Mouse (Mus musculus) stomach, embryonic 16.5 days (tissue): ENCODE measurements at regions not wholly inside any gene's neighbourhood (a gene's known extent, or its start where the extent isn't known, plus 50 kb on each side); places are given as distances from the start of the nearest gene placed in this dataset.
A peak's percentile ranks its signal among the peaks of the same experiment; 100 is the strongest.

Source experiments
- ATAC-seq: fragments of 200-750 bp; cut with Nextera tagmentation; 2 replicates; pipeline ENCODE4 v1.8.0; 2017; ENCODE audit warnings: moderate number of reproducible peaks, moderate TSS enrichment; ENCODE audit not compliant: insufficient read depth, low FRiP score
- H3K27ac ChIP-seq: fragments of 300-500 bp; sonication (generic); 2 replicates; pipeline ENCODE4 v1.5.1; 2014; ENCODE audit warnings: low read length
- H3K27me3 ChIP-seq: fragments of 300-500 bp; sonication (generic); 2 replicates; pipeline ENCODE4 v1.6.1; 2014; ENCODE audit warnings: low read length, control low read depth, mixed read lengths; ENCODE audit not compliant: control insufficient read depth, insufficient read depth
- H3K36me3 ChIP-seq: fragments of 300-500 bp; sonication (generic); 2 replicates; pipeline ENCODE4 v1.6.1; 2014; ENCODE audit warnings: low read length; ENCODE audit not compliant: control insufficient read depth, insufficient read depth
- H3K4me1 ChIP-seq: fragments of 300-500 bp; sonication (generic); 2 replicates; pipeline ENCODE4 v1.6.1; 2014; ENCODE audit warnings: low read length, control low read depth, mixed read lengths; ENCODE audit not compliant: control insufficient read depth, insufficient read depth
- H3K4me2 ChIP-seq: fragments of 300-500 bp; sonication (generic); 2 replicates; pipeline ENCODE4 v1.6.1; 2014; ENCODE audit warnings: low read depth, low read length, mixed read lengths
- H3K4me3 ChIP-seq: fragments of 300-500 bp; sonication (generic); replicated peaks from 2 replicates; pipeline ENCODE4 v1.5.1; 2014; ENCODE audit warnings: mild to moderate bottlenecking, low read length
- H3K9ac ChIP-seq: fragments of 300-500 bp; sonication (generic); 2 replicates; pipeline ENCODE4 v1.6.1; 2014; ENCODE audit warnings: low read length
- H3K9me3 ChIP-seq: fragments of 300-500 bp; sonication (generic); replicated peaks from 2 replicates; pipeline ENCODE4 v1.6.1; 2016; ENCODE audit warnings: low read length, control low read depth; ENCODE audit not compliant: control insufficient read depth
- WGBS: fragments of 180-500 bp; shearing (Covaris S2); extraction: QIAGEN DNeasy Blood & Tissue Kit; methylation state at CpG from one replicate; pipeline ENCODE4 v1.1.7; 2014; 5-methylcytosine and 5-hydroxymethylcytosine counted together

DNA sequence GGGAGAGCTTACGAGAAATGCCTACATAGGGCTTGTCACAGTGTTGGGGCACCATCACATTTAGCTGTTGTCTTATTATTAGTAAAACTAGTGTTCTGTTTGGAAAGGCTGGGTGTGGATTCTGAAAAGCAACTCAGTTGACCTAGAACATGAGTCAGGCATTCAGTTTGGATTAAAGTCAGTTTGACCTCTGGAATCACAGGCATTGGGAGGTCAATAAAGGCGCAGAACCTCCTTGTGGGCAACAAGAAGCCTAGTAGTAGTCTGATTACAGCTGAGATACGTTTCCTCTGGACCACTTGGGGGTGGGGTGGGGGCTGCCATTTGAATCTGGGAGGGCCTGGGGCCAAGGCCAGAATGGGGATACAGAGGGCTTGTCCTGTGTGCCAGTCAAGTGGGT is 52.1 kb upstream of the Map3k1 start:
- Histone ChIP-seq H3K36me3 (no peaks in the 10 kb centered on the region), H3K4me3 (no peak overlapping the region), H3K27me3 (no peaks in the 10 kb centered on the region), H3K4me1 (no peaks in the 10 kb centered on the region), H3K9ac (no peak overlapping the region), H3K9me3 (0 out of 2 replicates have a peak, but pooled peaks cover 2% of the 10 kb centered on the region), H3K27ac (no peak overlapping the region), H3K4me2 (no peak overlapping the region)
- no peak for ATAC-seq
- 76% methylated on average over 3 of the region's 3 CpGs for WGBS

DNA sequence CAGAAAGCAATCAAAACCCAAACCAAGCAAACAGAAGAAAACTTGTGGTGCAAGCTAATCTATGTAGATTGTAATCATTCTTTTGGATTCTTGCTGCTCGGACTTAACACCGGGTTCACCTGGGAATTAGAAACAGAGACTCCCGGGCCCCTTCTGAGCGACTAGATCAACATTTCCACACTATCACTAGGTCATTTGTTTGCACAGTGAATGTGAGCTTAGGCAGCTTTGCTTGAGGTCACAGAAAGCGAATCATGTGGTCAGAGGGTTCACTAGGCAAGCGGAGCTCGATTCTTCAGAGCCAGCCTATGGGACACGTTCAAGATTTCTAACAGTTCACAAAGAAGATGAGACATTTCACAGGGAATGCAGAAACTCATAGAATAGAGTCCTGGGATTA is 53.5 kb upstream of the Map3k1 start:
- Histone ChIP-seq H3K9ac (no peak overlapping the region), H3K4me3 (no peak overlapping the region), H3K27ac (no peak overlapping the region), H3K4me1 (no peaks in the 10 kb centered on the region), H3K36me3 (no peaks in the 10 kb centered on the region), H3K9me3 (0 out of 2 replicates have a peak, but pooled peaks cover 2% of the 10 kb centered on the region), H3K4me2 (no peak overlapping the region), H3K27me3 (no peaks in the 10 kb centered on the region)
- peak; percentile 74; the same call in 1 of the 2 replicates for ATAC-seq
- WGBS = 61% methylated on average over 8 of the region's 8 CpGs

DNA sequence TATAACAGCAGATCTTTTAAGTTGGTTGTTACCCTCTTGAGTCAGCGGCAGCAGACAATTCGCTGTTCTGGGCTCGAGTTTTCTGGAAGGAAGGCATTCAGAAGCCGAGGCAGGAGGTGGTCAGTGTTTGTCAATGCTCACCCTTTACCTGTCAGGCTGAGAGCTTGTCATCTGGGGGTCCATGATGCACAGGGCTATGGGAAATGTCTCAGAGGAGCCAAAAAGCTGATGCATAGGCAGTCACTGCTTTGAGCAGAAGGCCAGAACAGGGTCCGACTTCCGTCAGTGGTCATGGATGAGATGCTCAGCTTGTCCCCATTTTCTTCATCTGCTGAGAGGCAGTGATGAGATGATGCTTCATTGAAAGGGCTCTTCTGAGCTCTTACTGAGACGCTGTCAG is 57.2 kb upstream of the Map3k1 start:
- no peaks in the 10 kb centered on the region for H3K27me3 ChIP-seq
- WGBS = 97% methylated on average over 7 of the region's 7 CpGs

DNA sequence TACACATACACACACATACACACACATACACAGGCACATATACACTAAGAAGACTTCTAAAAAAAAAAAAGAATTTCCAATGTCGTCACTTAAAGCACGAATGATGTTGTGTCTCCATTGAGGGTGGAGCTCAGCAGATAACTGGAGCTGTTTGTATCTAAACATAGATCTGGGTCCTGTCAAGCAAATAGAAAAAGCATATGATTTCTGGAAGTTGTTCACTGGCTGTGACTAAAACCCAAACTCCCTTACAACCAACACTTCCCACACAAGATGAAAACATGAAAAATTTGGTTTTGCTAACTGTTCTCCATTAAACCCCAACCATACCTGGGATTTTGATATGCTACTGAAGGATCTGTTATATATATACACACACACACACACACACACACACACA is 58.5 kb upstream of the Map3k1 start:
- no peaks in the 10 kb centered on the region for H3K9me3 ChIP-seq
- ATAC-seq = no peak
- H3K27me3 ChIP-seq = no peaks in the 10 kb centered on the region
- no peaks in the 10 kb centered on the region for H3K36me3 ChIP-seq
- WGBS = 84% methylated on average over 2 of the region's 2 CpGs
- H3K4me2 ChIP-seq = no peak overlapping the region
- H3K4me1 ChIP-seq = peaks cover 21% of the 10 kb centered on the region
- H3K27ac ChIP-seq = no peak overlapping the region
- no peak overlapping the region for H3K9ac ChIP-seq
- no peak overlapping the region for H3K4me3 ChIP-seq

More for the DNA sequence above, 57.2 kb upstream of the Map3k1 start:
- Histone ChIP-seq H3K36me3 (no peaks in the 10 kb centered on the region), H3K4me3 (no peak overlapping the region), H3K4me1 (peaks cover 21% of the 10 kb centered on the region), H3K9me3 (no peaks in the 10 kb centered on the region), H3K4me2 (no peak overlapping the region), H3K9ac (no peak overlapping the region), H3K27ac (no peak overlapping the region)
- no peak for ATAC-seq

DNA sequence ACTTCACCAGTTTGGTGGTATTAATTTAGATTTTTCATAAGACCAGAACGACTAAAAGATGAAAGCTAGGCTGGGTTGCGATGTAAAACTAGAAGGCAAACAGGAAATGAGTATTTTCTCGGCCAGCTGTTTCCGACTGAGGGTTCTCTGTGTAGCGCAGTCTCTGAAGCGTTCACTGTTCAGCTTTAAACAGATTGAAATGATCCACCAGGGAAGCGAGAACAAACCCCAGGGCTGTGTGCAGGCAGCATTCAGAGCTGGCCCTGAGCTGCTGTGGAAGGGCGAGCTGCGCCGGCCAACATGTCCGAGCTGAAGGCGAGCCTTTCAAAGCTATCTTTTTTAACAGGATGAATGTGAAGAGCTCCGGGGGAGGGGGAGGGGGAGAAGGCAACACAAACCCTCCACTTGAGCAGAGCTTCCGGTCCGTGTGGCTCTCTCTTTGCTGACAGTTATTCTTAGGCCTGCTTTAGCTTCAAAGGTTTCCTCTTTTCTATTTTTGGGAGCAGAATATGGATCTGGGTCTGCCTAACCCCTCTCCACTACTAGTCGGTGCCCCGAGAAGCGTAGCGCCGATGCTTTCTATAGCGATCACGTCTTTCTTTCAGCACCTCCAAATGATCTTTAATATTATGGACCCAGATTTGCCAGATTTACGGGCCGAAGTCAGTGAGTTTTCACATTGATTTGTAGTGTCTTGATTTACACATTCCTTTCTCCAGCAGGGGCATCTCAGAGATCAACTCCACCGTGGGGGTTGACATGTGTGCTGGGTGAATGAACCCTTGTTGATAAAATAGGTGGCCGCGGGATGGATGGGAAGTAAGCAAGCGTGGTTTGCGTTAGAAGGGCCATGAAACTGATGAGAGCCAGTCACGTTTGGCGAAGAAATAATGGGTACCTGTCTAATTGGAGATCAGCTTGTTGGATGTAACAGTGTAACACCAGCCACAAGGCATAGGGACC is 59.3 kb upstream of the Map3k1 start:
- 32% methylated on average over 31 of the region's 31 CpGs for WGBS
- Histone ChIP-seq H3K4me1 (peaks cover 21% of the 10 kb centered on the region), H3K4me3 (peak overlapping the region; percentile 3), H3K9me3 (no peaks in the 10 kb centered on the region), H3K4me2 (peak overlapping the region; percentile 30), H3K36me3 (no peaks in the 10 kb centered on the region), H3K27me3 (no peaks in the 10 kb centered on the region), H3K9ac (peak overlapping the region; percentile 32; the same call in 1 of the 2 replicates), H3K27ac (peak overlapping the region; percentile 28)
- peak; percentile 63 for ATAC-seq

DNA sequence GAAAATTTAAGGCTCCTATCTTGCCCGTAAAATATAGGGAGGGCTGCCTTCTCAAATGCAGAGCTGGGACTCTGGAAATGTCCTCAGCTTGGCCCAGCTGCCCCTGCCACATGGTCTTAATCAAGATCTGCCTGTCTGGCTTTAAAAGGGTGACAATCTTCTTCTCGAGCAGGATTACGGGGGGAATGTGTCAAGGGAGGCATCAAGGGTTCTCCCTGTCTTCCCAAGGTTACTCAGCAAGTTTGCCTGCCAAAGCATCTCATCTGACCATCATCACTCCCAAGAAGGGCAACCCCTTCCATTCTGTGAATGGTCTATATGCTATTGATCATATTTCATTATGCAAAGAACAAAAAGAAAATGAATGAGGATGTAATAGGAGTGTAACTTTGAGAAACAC is 60.2 kb upstream of the Map3k1 start:
- Histone ChIP-seq H3K9ac (no peak overlapping the region), H3K4me3 (no peak overlapping the region), H3K27me3 (no peaks in the 10 kb centered on the region), H3K27ac (no peak overlapping the region), H3K9me3 (no peaks in the 10 kb centered on the region), H3K4me1 (peaks cover 21% of the 10 kb centered on the region), H3K4me2 (no peak overlapping the region), H3K36me3 (no peaks in the 10 kb centered on the region)
- 51% methylated on average over 3 of the region's 3 CpGs for WGBS
- no peak for ATAC-seq

DNA sequence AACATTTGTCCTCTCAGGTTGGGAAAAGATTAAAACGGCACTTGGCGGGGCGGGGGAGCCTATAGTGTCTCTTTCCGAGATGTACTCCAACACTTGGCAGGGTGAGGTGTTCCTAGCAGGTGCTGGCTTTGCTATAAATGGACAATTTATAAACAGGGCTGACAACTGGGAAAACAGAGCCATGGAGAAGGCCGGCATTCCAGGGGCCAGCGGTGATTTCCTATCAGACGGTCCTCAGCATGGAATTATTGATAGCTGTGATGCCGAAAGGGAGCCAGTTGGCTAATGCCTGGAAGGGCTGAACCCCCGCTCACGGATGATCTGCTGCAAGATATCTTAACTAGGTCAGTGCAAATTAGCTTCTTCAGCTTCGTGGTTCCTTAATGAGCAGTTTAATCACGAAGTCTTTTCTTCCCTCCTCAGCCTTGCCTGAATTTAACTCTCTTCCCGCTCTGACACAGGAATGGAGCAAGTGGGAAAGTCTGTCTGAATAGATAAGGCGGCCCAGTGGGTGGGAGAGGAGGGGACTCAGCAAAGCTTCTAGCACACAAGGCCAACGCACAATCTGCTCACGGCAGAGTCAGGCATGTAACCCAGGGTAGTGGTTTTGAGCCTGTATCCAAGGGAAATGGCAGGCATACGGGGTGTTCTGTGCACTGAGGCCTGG is 61.1 kb upstream of the Map3k1 start:
- WGBS = 31% methylated on average over 17 of the region's 17 CpGs
- no peak overlapping the region for H3K27ac ChIP-seq
- no peaks in the 10 kb centered on the region for H3K36me3 ChIP-seq
- no peaks in the 10 kb centered on the region for H3K27me3 ChIP-seq
- H3K9ac ChIP-seq = no peak overlapping the region
- H3K4me1 ChIP-seq = peaks cover 21% of the 10 kb centered on the region
- ATAC-seq = no peak
- H3K9me3 ChIP-seq = no peaks in the 10 kb centered on the region
- no peak overlapping the region for H3K4me2 ChIP-seq
- H3K4me3 ChIP-seq = no peak overlapping the region

DNA sequence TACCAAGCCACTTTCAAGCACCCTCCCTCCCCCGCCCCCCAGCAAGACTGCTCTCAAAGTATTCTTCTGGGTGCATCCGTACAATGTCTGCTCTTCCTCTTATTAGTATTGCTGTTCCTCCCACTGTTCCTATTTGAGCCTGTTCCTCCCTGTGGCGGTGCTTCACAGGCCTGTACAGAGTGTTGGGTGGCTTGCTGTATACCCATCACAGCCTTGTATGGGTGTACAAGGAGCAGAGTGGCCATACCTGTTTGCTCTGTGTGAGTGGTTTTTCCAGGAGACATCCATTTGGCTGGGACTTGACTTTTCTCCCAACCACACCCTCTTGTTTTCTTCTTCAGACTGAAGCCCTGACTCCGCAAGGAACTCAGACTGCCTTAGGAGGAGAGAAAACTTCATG is 61.7 kb upstream of the Map3k1 start:
- H3K9me3 ChIP-seq = no peaks in the 10 kb centered on the region
- no peak overlapping the region for H3K4me3 ChIP-seq
- 79% methylated on average over 4 of the region's 4 CpGs for WGBS
- no peak overlapping the region for H3K9ac ChIP-seq
- ATAC-seq = peak; percentile 50; the same call in 1 of the 2 replicates
- no peak overlapping the region for H3K4me2 ChIP-seq
- H3K4me1 ChIP-seq = peaks cover 21% of the 10 kb centered on the region
- H3K36me3 ChIP-seq = no peaks in the 10 kb centered on the region
- no peak overlapping the region for H3K27ac ChIP-seq
- no peaks in the 10 kb centered on the region for H3K27me3 ChIP-seq
